Mouse (Mus musculus) lung, postnatal 0 days (tissue): Measurements from ENCODE around the gene Rpl29.

Experiments used
- CTCF ChIP-seq: IDR thresholded peaks from 2 replicates; pipeline ENCODE4 v1.5.1; 2016; ENCODE audit warnings: antibody characterized with exemption, mild to moderate bottlenecking
- EP300 ChIP-seq: IDR thresholded peaks from 2 replicates; pipeline ENCODE4 v1.6.1; 2016; ENCODE audit warnings: antibody characterized with exemption, mild to moderate bottlenecking, control low read depth

GRCm38 (mm10) chr9:106448498-106449031, 19.3 kb downstream of the Rpl29 start:
- TF ChIP-seq CTCF (peak; percentile 83), EP300 (no peak)
